Mouse (Mus musculus): Measurements from ENCODE around the gene Dnttip1. TPM values are rescaled to one million over a fixed set of nuclear protein-coding genes. Genes with fewer than 3 reads are reported as not detected.

The Dnttip1 gene
- polyA plus RNA-seq, 1 experiment from 2014 or later: 60.0 TPM

DNA sequence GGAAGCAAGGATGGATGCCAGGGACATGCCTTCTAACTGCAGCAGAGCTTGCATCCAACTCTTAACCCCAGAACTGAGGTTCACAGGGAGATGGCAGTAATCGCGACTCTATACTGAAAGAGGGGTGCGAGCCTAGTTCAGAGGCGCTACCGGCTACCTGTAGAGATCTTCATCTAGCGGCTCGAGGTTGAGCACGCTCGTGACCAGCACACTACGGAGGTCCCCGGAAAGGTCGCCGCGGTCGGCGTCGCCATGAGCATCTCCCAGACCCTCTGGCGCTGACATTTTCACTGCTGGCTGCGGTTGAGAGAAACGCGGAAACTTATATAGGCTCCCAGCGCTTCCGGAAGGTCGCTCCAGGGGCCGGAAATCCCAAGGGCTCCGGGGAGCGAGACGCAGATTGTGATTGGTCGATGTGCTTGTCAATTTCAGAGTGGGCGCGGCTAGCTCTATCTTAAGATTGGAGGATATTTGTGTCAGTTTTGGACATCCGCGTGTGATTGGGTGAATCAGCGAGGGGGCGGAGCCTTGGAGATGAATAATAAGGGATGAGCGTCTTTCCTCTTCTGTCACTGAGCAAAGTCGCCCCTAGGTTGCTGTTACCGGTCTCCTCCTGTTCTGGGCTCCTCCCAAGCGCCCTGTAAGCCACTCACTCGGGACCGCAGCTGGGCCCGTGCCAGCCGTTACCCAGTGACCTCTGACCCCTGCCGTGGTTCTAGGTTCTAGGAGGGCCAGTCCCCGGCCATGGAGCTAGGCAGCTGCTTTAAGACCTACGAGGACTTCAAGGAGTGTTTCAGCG, 58.9 kb downstream of the Dnttip1 start, which contains the start of the genes Acot8 and Zswim3:
Acot8 (minus strand) TSS at position 350 of the 799 bp plus-strand sequence.
Zswim3 (plus strand) TSS at position 566 of the 799 bp plus-strand sequence.
- Histone ChIP-seq H3K36me3 (ENCODE audit: control insufficient read depth, insufficient read depth, low read length) (no peaks in the 10 kb centered on the region), H3K4me3 (ENCODE audit: low read length) (peak within 1 kb of the TSS; percentile 55), H3K4me2 (ENCODE audit: low read length) (peak within 1 kb of the TSS; percentile 72), H3K27me3 (replicated peaks; ENCODE audit: control insufficient read depth, insufficient read depth, low read length) (no peaks in the 10 kb centered on the region), H3K27ac (ENCODE audit: low read depth, low read length) (peak within 1 kb of the TSS; percentile 85), H3K4me1 (ENCODE audit: control insufficient read depth, insufficient read depth, low read depth, low read length) (peaks cover 21% of the 10 kb centered on the region), H3K9me3 (ENCODE audit: control insufficient read depth, low read length) (no peaks in the 10 kb centered on the region), H3K9ac (ENCODE audit: low read depth, low read length) (peak within 1 kb of the TSS; percentile 85)
- WGBS: 1% methylated on average over 47 of the region's 47 CpGs
- peak; percentile 97 for ATAC-seq

DNA sequence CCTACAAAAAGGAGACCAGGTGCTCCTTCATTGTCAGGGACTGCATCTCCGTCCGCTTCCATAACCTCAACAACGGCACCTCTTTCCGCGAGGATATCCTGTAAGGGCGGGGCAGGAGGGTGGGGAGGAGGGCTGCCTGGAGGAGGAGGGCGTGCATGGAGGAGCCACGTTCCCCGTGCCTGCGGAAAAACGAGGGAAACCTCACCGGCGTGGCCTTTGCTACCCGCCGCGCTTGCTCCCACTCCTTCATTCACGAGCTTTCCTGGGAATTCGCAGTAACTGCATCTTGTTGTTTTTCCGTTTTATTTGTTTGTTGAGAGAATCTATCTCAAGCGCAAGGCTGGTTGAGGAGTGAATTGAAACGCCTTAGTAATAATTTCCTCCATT, 59.5 kb downstream of the Dnttip1 start:
- H3K27me3 ChIP-seq (replicated peaks; ENCODE audit: control insufficient read depth, insufficient read depth, low read length): no peaks in the 10 kb centered on the region
- 2% methylated on average over 21 of the region's 21 CpGs for WGBS

GRCm38 (mm10) chr2:164806614-164807013, 60.8 kb downstream of the Dnttip1 start:
- ATAC-seq: no peak
- H3K27ac ChIP-seq (ENCODE audit: low read depth, low read length): no peak overlapping the region
- WGBS: 83% methylated on average over 7 of the region's 7 CpGs
- H3K4me1 ChIP-seq (ENCODE audit: control insufficient read depth, insufficient read depth, low read depth, low read length): peaks cover 21% of the 10 kb centered on the region
- no peak overlapping the region for H3K9ac ChIP-seq (ENCODE audit: low read depth, low read length)
- no peak overlapping the region for H3K4me3 ChIP-seq (ENCODE audit: low read length)
- peak overlapping the region; percentile 72 for H3K4me2 ChIP-seq (ENCODE audit: low read length)
- H3K36me3 ChIP-seq (ENCODE audit: control insufficient read depth, insufficient read depth, low read length): no peaks in the 10 kb centered on the region
- H3K9me3 ChIP-seq (ENCODE audit: control insufficient read depth, low read length): no peaks in the 10 kb centered on the region
- no peaks in the 10 kb centered on the region for H3K27me3 ChIP-seq (replicated peaks; ENCODE audit: control insufficient read depth, insufficient read depth, low read length)

More for the DNA sequence above, 59.5 kb downstream of the Dnttip1 start:
- Histone ChIP-seq H3K36me3 (ENCODE audit: control insufficient read depth, insufficient read depth, low read length) (no peaks in the 10 kb centered on the region), H3K9me3 (ENCODE audit: control insufficient read depth, low read length) (no peaks in the 10 kb centered on the region), H3K4me1 (ENCODE audit: control insufficient read depth, insufficient read depth, low read depth, low read length) (peaks cover 21% of the 10 kb centered on the region), H3K4me3 (ENCODE audit: low read length) (peak overlapping the region; percentile 55), H3K9ac (ENCODE audit: low read depth, low read length) (peak overlapping the region; percentile 75), H3K4me2 (ENCODE audit: low read length) (peak overlapping the region; percentile 72), H3K27ac (ENCODE audit: low read depth, low read length) (peak overlapping the region; percentile 73)
- peak; percentile 15 for ATAC-seq

DNA sequence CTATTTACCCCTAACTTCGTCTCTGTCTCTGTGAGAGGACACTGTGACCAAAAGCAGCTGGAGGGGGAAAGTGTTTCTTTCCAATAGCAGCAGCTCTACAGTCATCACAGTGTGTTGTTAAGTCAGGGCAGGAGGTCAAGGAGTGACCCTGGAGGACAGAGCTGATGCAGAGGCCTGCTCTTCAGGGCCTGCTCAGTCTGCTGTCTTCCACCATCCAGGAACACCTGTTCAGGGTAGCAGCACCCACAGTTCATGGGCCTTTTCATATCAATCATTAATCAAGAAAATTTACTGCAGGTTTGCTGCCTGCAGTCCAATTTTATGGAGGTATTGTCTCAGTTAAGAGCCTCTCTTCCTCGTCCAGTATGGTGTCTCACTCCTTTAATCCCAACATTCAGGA, 67.8 kb downstream of the Dnttip1 start:
- no peaks in the 10 kb centered on the region for H3K36me3 ChIP-seq (ENCODE audit: control insufficient read depth, insufficient read depth, low read length)
- H3K4me2 ChIP-seq (ENCODE audit: low read length): no peak overlapping the region
- ATAC-seq: no peak
- no peak overlapping the region for H3K9ac ChIP-seq (ENCODE audit: low read depth, low read length)
- no peaks in the 10 kb centered on the region for H3K4me1 ChIP-seq (ENCODE audit: control insufficient read depth, insufficient read depth, low read depth, low read length)
- no peak overlapping the region for H3K27ac ChIP-seq (ENCODE audit: low read depth, low read length)
- no peaks in the 10 kb centered on the region for H3K9me3 ChIP-seq (ENCODE audit: control insufficient read depth, low read length)
- no peak overlapping the region for H3K4me3 ChIP-seq (ENCODE audit: low read length)
- 72% methylated on average over 2 of the region's 2 CpGs for WGBS
- no peaks in the 10 kb centered on the region for H3K27me3 ChIP-seq (replicated peaks; ENCODE audit: control insufficient read depth, insufficient read depth, low read length)

DNA sequence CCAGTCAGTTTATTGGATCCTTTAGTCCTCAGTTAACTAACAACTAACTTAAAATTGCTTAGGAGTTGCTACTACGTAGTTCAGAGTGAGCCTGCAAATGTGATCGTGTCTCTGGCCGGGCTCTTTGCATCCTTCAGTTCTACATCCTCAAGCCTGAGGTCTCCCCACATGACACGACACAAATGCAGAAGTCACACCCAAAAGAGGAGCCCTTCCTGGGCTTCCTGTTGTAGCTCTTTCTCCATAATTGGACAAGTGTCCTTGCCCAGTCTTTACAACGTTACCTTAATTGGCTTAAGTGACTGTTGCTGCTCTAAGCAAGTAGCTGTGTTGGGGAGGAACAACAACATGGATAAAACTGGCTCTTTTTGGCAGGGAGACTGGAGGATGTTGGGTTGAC, 69.6 kb downstream of the Dnttip1 start:
- H3K27me3 ChIP-seq (replicated peaks; ENCODE audit: control insufficient read depth, insufficient read depth, low read length): no peaks in the 10 kb centered on the region
- no peak overlapping the region for H3K4me2 ChIP-seq (ENCODE audit: low read length)
- H3K9me3 ChIP-seq (ENCODE audit: control insufficient read depth, low read length): no peaks in the 10 kb centered on the region
- H3K9ac ChIP-seq (ENCODE audit: low read depth, low read length): no peak overlapping the region
- H3K36me3 ChIP-seq (ENCODE audit: control insufficient read depth, insufficient read depth, low read length): no peaks in the 10 kb centered on the region
- no peaks in the 10 kb centered on the region for H3K4me1 ChIP-seq (ENCODE audit: control insufficient read depth, insufficient read depth, low read depth, low read length)
- no peak for ATAC-seq
- H3K27ac ChIP-seq (ENCODE audit: low read depth, low read length): no peak overlapping the region
- WGBS: 91% methylated on average over 5 of the region's 5 CpGs
- no peak overlapping the region for H3K4me3 ChIP-seq (ENCODE audit: low read length)

DNA sequence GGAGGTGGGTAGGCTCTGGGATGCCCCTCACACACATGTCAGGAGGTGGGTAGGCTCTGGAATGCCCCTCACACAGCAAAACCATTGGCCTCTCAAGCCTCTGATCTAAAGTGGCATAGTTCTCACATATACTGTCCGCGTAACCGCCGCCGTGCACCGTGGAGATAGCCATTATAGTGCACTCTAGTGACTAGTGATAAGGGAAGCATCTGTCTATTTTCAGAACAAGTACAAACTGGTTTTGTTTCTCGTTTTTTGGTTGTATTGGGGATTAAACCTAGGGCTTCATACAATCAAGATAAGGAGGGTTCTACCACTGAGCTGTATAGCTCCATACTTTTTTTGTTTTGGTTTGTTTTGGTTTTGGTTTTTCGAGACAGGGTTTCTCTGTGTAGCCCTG, 70.0 kb downstream of the Dnttip1 start:
- no peak for ATAC-seq
- Histone ChIP-seq H3K4me3 (ENCODE audit: low read length) (no peak overlapping the region), H3K9ac (ENCODE audit: low read depth, low read length) (no peak overlapping the region), H3K27me3 (replicated peaks; ENCODE audit: control insufficient read depth, insufficient read depth, low read length) (no peaks in the 10 kb centered on the region), H3K27ac (ENCODE audit: low read depth, low read length) (no peak overlapping the region), H3K4me1 (ENCODE audit: control insufficient read depth, insufficient read depth, low read depth, low read length) (no peaks in the 10 kb centered on the region), H3K36me3 (ENCODE audit: control insufficient read depth, insufficient read depth, low read length) (no peaks in the 10 kb centered on the region; the same call in 1 of the 2 replicates), H3K4me2 (ENCODE audit: low read length) (no peak overlapping the region), H3K9me3 (ENCODE audit: control insufficient read depth, low read length) (no peaks in the 10 kb centered on the region)
- WGBS: 92% methylated on average over 8 of the region's 8 CpGs

DNA sequence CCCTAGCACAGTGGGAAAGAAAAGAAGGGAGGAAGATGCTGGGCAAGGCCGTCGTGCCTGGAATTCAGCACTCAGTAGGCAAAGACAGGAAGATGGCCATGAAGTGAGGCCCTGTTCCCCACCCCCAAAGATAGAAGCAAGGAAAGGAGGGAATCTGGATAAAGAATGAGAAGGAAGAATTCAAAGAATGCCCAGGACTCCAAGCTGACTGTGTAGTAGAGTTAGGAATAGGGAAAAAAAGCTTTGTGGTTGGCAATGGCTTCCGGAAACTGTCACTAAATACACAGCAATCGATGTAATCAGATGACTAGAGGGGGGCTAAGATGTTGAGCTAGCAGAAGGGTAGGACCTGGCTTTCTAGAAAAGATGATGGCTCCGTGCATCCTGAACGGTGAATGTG, 71.4 kb downstream of the Dnttip1 start:
- Histone ChIP-seq H3K4me2 (ENCODE audit: low read length) (no peak overlapping the region), H3K36me3 (ENCODE audit: control insufficient read depth, insufficient read depth, low read length) (peaks cover 3% of the 10 kb centered on the region; the same call in 1 of the 2 replicates), H3K27ac (ENCODE audit: low read depth, low read length) (no peak overlapping the region), H3K9me3 (ENCODE audit: control insufficient read depth, low read length) (no peaks in the 10 kb centered on the region), H3K4me3 (ENCODE audit: low read length) (no peak overlapping the region), H3K27me3 (replicated peaks; ENCODE audit: control insufficient read depth, insufficient read depth, low read length) (no peaks in the 10 kb centered on the region), H3K9ac (ENCODE audit: low read depth, low read length) (no peak overlapping the region), H3K4me1 (ENCODE audit: control insufficient read depth, insufficient read depth, low read depth, low read length) (peaks cover 1% of the 10 kb centered on the region)
- ATAC-seq: no peak
- 89% methylated on average over 6 of the region's 6 CpGs for WGBS

- H3K4me1 ChIP-seq (ENCODE audit: control insufficient read depth, insufficient read depth, low read depth, low read length): peaks cover 3% of the 10 kb centered on the region
- H3K27ac ChIP-seq (ENCODE audit: low read depth, low read length): no peak overlapping the region
- no peak overlapping the region for H3K9ac ChIP-seq (ENCODE audit: low read depth, low read length)
- no peak overlapping the region for H3K4me3 ChIP-seq (ENCODE audit: low read length)
- WGBS: 82% methylated on average over 5 of the region's 5 CpGs
- no peaks in the 10 kb centered on the region for H3K27me3 ChIP-seq (replicated peaks; ENCODE audit: control insufficient read depth, insufficient read depth, low read length)
- H3K9me3 ChIP-seq (ENCODE audit: control insufficient read depth, low read length): no peaks in the 10 kb centered on the region
- no peak overlapping the region for H3K4me2 ChIP-seq (ENCODE audit: low read length)
- peaks cover 3% of the 10 kb centered on the region; the same call in 1 of the 2 replicates for H3K36me3 ChIP-seq (ENCODE audit: control insufficient read depth, insufficient read depth, low read length)
- ATAC-seq: no peak
These were observed 71.9 kb downstream of the Dnttip1 start for GRCm38 (mm10) chr2:164817703-164818102.
